Mouse (Mus musculus) CH12.LX (cell line): ENCODE data around the gene Katna1.

Experiments
- BHLHE40 ChIP-seq: IDR thresholded peaks from 2 replicates; pipeline ENCODE4 v1.6.1; 2011; ENCODE audit warnings: mild to moderate bottlenecking, low read depth, low read length, improper control_type of control experiment
- CHD2 ChIP-seq: IDR thresholded peaks from 2 replicates; pipeline ENCODE4 v1.6.1; 2011; ENCODE audit warnings: low read length, improper control_type of control experiment
- CTCF ChIP-seq, 2 experiments: IDR thresholded peaks in 1 of 2; conservative IDR thresholded peaks in 1 of 2; 2 replicates each; pipeline ENCODE4 v1.5.1; 2011 to 2012; ENCODE audit warnings: low read depth in 2 of 2, low read length in 2 of 2, improper control_type of control experiment in 1 of 2, inconsistent platforms in 1 of 2, mild to moderate bottlenecking in 1 of 2, moderate library complexity in 1 of 2
- ETS1 ChIP-seq: conservative IDR thresholded peaks from 2 replicates; pipeline ENCODE4 v1.6.1; 2012; ENCODE audit warnings: low read depth, mild to moderate bottlenecking, inconsistent platforms, low read length, improper control_type of control experiment, moderate library complexity
- HCFC1 ChIP-seq: IDR thresholded peaks from 2 replicates; pipeline ENCODE4 v1.6.1; 2012; ENCODE audit warnings: low read depth, mild to moderate bottlenecking, inconsistent platforms, low read length, improper control_type of control experiment
- MAFK ChIP-seq: IDR thresholded peaks from 2 replicates; pipeline ENCODE4 v1.6.1; 2011; ENCODE audit warnings: low read length, improper control_type of control experiment; ENCODE audit not compliant: insufficient replicate concordance
- MAZ ChIP-seq: IDR thresholded peaks from 2 replicates; pipeline ENCODE4 v1.6.1; 2012; ENCODE audit warnings: low read depth, mild to moderate bottlenecking, inconsistent platforms, low read length, improper control_type of control experiment, moderate library complexity
- MXI1 ChIP-seq: IDR thresholded peaks from 2 replicates; pipeline ENCODE4 v1.6.1; 2011; ENCODE audit warnings: mild to moderate bottlenecking, low read depth, low read length, improper control_type of control experiment
- MYC ChIP-seq: IDR thresholded peaks from 2 replicates; pipeline ENCODE4 v1.6.1; 2011; ENCODE audit warnings: low read depth, mild to moderate bottlenecking, improper control_type of control experiment, low read length
- POLR2A ChIP-seq: IDR thresholded peaks from 2 replicates; pipeline ENCODE4 v1.6.1; 2011; ENCODE audit warnings: low read depth, mild to moderate bottlenecking, improper control_type of control experiment, low read length
- POLR2AphosphoS2 ChIP-seq: IDR thresholded peaks from 2 replicates; pipeline ENCODE4 v1.6.1; 2011; ENCODE audit warnings: low read depth, low read length, improper control_type of control experiment
- RCOR1 ChIP-seq: conservative IDR thresholded peaks from 2 replicates; pipeline ENCODE4 v1.6.1; 2012; ENCODE audit warnings: low read depth, mild to moderate bottlenecking, inconsistent platforms, low read length, improper control_type of control experiment
- USF1 ChIP-seq: IDR thresholded peaks from 2 replicates; pipeline ENCODE4 v1.6.1; 2014; ENCODE audit warnings: low read depth, mild to moderate bottlenecking, inconsistent platforms, low read length, improper control_type of control experiment
- ZMIZ1 ChIP-seq: IDR thresholded peaks from 2 replicates; pipeline ENCODE4 v1.6.1; 2012; ENCODE audit warnings: low read depth, mild to moderate bottlenecking, inconsistent platforms, low read length, improper control_type of control experiment

DNA sequence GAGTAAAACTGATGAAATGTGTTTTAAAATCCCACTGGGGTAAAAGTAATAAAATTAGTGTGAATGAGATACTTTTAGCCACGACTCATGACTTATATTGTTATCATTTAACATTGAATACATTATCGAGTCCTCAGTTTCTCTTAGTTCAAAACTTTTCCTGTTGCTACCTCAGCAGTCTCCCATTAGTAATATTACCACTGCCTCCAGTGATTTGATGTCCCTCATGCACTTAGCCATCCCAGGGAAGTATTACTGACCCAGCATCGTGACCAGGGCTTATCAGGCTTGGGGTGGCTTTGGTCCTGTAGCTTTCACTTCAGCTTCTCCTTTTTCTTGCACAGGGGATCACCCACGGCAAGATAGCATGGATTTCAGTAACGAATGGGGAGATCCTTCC lies 15.7 kb upstream of the Katna1 start:
- no peak for TF ChIP-seq MAFK
- TF ChIP-seq CHD2, result no peak
- no peak for TF ChIP-seq MAZ
- no peak for TF ChIP-seq MXI1
- TF ChIP-seq ZMIZ1, result no peak
- no peak for TF ChIP-seq BHLHE40
- TF ChIP-seq USF1, result no peak
- no peak for TF ChIP-seq HCFC1
- no peak for TF ChIP-seq ETS1
- no peak for TF ChIP-seq POLR2A
- TF ChIP-seq MYC, result no peak
- TF ChIP-seq CTCF (conservative IDR thresholded peaks at IDR 0.05 in 1 of 2, IDR thresholded peaks at IDR 0.05 in 1 of 2; ENCODE audit: low read depth in 2 of 2, low read length in 2 of 2), result no peak
- TF ChIP-seq RCOR1, result no peak
- no peak for TF ChIP-seq POLR2AphosphoS2
